Mouse (Mus musculus) right cerebral cortex, adult 2 months (tissue): Measurements from ENCODE around the gene Gm49711.

Experiments used
- DNase-seq, 2 experiments: peaks; one replicate each; pipeline ENCODE4 v3.0.0; 2021 to 2022; ENCODE audit warnings: low spot score in 2 of 2

Gm49711 gene

DNA sequence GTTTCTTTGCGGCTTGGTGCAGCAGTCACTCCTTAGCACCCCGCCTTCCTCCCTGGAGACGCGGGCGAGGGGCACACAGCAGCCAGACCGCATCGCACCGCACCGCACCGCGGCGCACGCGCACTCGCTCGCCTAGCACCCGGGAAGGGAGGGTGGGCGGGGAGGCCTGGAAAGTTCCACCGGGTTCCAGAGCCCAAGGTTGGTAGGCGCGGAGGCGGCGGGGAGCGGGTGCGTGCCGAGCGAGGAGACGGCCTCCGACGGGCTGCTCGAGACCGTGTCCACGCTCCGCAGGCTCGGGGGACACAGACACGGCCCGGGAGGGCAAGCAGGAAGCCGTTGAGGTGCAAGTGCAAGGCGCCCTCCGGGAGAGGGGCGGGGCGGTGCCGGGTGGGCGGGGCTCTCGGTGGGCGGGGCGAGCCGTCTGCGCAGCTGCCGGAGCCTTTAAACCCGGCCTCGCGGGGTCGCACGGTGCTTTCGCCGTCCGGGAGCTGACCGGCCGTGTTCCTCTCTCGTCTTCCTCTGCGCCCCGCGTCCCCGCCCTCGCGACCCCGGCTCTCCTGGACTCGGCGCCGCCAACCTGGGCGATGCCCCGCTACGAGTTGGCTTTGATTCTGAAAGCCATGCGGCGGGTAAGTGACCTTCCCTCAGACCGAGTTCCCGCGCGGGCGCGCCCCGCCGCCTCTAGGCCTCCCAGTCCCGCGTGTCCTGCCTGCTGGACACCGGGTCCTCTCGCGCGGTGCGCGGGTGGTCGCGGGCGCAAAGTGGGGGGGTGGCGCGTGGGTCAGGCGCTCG lies at the start of gene Gm49711, which contains the start of the genes Mrps6 and Slc5a3:
Gene Gm49711, plus strand, starts transcription at position 465 of the 792 bp plus-strand sequence.
Gene Mrps6, plus strand, starts transcription at position 419 of the 792 bp plus-strand sequence.
Gene Slc5a3, plus strand, starts transcription at position 471 of the 792 bp plus-strand sequence.
- peak; percentile 85 to 88 for DNase-seq

DNA sequence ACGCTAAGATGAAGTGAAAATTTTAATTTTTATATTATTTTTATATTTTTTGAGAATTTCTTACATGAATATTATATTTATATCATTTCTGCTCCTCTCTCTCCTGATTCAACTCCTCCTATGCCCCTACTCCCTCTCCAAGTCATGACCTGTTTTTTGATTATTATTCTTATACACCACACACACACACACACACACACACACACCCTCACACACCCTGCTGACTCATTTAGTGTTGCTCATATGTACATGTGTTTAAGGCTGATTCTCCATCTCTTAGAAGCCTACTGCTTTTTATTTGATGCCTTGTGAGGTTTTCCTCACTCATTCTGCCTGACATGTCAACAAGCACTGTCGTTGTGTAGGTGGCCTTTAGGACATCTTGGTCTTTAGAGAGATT lies 48.5 kb upstream of the Gm49711 start:
- no peak for DNase-seq

GRCm38 (mm10) chr16:92016792-92017191 lies 41.3 kb upstream of the Gm49711 start:
- no peak for DNase-seq

DNA sequence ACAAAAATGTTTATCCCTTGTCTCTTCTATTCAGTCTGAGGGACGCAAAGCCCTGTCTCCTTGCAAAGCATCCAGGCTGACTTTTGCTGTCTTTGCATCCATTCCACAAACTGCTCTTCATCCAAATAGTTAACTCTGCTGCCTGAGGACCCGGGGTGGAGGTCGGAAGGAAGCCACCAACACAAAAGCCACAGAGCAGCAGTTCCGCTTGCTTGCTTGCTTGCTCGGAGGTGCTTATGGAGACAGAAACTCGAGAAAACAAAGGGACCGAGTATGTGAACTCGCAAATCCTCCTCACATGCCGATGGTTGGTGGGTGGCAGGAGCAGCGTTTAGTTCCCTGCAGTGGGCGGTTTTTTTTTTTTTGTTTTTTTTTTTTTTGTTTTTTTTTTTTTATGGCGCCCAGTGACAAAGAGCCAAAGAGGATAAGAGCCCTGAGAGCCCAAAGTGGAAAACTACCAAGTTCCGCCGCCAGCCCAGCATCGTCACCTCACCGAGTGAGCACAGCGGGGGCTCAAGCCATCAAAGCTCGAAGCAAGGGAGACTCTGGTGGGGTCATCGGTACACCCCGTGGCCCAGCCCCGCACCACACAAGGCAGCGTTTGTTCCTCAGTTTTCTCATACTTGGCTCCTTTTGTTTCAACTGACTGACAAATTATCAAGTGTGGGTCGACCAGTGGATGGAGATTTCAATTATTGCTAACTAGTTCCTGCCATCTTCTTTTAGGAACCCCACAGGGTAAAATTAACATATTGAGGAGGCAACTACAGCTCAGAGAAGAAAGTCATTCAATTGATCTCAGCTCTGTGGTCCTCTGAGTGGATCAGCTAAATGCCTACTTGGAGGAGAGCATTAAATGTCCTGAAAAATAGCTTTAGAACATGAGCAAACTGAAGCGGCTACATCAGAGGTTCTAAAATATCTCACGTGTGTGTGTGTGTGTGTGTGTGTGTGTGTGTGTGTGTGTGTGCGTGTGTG lies 38.7 kb upstream of the Gm49711 start:
- peak; percentile 37 to 45 for DNase-seq

DNA sequence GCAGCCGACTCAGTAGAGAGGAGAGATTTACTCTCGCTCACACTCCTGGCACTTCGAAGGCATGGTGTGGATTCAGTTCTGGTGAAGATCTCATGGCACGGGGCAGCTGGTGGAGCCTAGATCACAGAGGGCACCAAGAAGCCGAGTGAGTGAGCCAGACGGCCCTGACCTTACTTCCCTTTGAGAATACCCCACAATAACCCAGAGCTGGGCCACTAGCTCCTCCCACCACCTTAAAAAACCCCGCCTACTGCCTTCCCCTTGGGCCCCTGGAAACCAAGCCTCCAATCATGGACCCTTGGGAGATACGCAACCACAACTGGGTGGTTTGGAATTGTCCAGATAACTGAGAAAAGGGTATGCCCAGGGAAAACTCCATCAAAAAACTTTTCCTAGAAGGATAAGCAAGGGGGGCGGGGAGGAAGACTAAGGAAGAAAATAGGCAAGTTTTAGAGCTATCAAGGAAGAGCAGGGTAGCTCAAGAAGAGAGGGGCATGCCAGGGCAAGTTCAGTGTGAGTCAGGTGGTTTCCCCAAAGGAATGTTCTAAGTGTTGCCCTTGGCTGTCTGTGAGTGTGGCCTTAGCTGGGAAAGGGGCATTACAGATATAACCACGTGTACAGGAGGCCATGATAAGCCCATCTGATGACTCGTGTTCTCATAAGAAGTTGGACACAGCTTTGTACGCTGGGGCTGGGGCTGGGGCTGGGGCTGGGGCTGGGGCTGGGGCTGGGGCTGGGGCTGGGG lies 36.3 kb upstream of the Gm49711 start:
- no peak for DNase-seq

GRCm38 (mm10) chr16:92022494-92023283 lies 35.4 kb upstream of the Gm49711 start:
- no peak for DNase-seq

DNA sequence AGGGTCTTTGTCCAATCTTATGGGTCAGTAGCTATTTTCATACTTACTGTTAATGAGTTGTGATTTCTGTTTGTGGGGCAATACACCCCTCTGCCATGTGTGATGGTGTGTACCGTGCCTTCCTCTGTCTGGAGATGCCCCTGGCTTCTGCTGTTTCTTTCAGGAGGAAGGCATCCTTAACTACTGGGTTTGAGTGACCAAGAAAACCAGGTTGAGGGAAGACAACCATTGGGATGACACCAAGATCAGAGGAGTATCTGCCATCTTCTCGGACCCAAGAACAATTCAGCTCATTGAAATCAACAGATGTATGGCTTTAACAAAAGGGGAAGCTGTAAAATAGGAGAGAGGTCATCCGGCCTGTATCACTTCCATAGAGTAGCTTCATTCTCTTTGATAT lies 24.8 kb upstream of the Gm49711 start:
- DNase-seq = no peak

GRCm38 (mm10) chr16:92034676-92035075 lies 23.4 kb upstream of the Gm49711 start:
- no peak for DNase-seq

DNA sequence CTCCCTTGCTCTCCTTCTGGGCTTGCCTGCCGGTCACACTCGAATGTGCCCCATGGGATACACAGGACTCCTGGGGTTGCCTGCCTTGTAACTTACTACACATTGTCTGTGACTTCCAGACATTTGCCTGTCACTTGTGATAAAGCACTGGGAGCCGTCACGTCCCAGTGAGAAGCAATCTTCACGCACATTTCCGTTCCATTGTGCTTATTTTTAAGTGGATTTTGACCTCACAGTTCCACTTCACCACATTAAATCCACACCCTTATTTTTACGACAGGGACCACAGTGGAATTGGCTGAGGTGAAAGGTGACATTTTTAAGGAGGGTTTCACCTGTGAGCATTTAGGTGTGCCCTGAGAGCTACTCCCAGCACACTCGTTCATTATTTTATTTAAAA lies 21.4 kb upstream of the Gm49711 start:
- no peak for DNase-seq

DNA sequence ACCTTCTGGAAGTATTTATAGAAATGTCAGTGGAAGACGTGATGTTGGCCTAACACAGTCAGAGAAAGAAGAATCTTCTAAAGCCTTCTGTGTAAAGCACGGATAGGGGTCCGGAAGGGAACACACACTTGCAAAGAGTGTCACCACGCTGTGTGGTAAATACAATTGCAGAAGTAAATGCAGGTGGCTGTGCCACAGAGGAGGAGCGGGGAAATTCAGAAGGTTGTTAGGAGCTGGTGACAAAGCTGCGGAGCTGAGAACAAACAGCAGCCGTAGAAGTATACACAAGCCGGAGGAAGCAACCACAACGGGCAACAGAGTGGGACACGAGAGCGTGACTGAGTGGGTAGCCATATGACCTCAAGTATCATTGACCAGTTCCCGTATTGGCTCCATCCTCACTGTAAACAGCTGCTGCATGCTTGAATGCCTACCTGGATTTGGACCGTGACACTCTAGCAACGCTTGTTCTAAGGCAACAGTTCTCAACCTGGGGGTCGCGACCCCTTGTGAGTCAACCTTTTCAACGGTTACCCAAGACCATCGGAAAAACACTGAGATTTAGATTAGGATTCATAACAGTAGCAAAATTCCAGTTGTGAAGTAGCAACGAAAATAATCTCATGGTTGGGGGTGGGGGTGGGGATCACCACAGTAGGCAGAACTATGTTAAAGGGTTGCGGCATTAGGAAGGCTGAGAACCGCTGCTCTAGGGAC lies 20.1 kb upstream of the Gm49711 start:
- no peak for DNase-seq

- DNase-seq = no peak
Observed at GRCm38 (mm10) chr16:92039421-92039820, 18.7 kb upstream of the Gm49711 start.

GRCm38 (mm10) chr16:92039966-92040365 lies 18.1 kb upstream of the Gm49711 start:
- no peak for DNase-seq

GRCm38 (mm10) chr16:92051777-92052310 lies 6.3 kb upstream of the Gm49711 start:
- DNase-seq = no peak

- no peak for DNase-seq
Observed at GRCm38 (mm10) chr16:92052569-92052968, 5.5 kb upstream of the Gm49711 start.

- no peak for DNase-seq
Observed at GRCm38 (mm10) chr16:92056711-92057110, 1.4 kb upstream of the Gm49711 start.

DNA sequence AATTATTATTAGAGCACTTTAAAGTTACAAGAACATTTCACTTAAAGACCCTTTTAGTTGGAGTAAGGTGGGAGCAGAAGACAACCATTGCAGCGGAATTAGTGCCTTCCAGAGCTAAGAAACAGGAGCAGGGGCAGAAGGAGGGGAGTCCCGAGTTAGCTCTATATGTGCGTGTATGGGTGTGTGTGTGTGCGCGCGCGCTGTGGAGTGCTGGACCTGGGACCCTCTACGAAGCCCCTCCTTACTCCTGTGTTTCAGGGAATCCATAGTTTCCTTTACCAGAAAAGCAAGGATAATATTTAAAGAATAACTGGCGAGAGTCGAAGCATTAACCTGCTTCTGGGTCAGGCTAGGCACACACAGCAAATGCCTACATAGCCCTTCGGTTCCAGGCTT lies 662 bp upstream of the Gm49711 start:
- DNase-seq = no peak

DNA sequence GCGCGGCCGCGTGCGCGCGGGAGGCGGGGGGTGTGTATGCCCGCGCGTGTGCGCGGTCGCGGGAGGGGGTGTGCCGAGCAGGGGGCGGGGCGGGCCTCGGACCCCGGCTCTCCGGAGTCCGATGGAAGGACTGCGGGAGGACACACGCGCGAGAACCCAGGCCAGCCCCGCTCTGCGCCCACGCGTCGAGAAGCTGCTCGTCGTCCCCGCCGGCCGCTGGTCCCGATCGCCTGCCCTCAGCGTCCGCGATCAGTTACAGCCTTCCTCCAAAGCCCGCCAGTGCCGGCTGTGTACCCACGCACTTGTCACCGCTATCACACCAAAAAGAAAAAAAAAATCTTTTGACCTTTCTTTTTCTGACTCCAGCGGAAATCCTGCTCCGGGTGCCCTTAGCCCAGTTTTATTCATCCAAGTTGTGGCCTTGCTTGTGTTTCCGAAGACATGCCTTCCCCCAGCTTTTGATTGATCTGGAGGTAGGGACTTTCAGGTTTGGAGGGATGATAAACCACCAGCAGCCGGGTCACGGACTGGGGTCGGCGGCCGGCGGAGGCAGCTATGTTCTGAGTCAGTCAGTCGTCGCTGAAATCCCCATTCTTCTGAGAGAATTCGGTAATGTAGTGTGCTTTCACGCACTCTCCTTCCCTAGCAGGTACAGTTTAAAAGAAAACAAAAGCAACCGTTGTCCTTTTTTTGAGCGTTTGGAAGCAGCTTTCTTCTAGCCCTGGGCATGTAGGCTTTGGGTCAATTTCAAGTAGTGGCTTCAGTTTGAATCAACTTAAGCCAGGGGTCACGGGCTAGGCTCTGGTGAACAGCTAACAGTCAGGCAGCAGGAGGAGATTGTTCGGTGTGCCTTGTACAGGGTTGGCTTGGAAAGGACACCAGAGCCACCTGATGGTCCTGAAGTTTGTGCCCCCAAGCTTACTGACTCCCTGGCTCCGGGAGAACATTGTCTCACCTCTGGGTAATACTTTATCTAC lies 816 bp downstream of the Gm49711 start:
- peak in 1 of 2 experiments; percentile 17 for DNase-seq

DNA sequence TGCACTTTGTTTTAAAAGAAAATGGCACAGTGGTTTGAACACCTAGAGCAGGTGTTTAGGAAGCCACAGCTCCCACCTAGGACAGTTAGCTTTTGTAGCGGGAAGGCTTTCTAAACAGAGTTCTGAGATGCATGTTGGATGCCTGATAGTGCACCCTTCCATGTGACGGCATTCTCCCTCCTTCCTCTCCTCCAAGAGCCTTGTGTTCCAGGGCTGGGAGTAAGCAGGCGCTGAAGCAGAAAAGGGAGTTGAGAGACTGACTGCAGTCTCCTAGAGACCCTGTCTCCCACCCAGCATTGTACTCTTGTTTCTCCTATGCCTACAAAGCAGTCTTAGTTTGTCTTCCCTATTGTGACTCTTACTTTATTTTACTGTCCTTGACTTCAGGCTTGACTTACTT lies 2.1 kb downstream of the Gm49711 start:
- DNase-seq = no peak

- DNase-seq = no peak
Observed at GRCm38 (mm10) chr16:92061586-92061985, 3.5 kb downstream of the Gm49711 start.
